Mouse (Mus musculus) telencephalon, adult 2 months (tissue): ENCODE results near the gene Ncor2.

ENCODE experiments used
- DNase-seq: peaks from one replicate; pipeline ENCODE4 v3.0.0-alpha.2; 2011; ENCODE audit warnings: low read depth, low spot score

Gene Ncor2

GRCm38 (mm10) chr5:125024002-125024401 is 155.0 kb downstream of the Ncor2 start:
- no peak for DNase-seq

- no peak for DNase-seq
Observed at GRCm38 (mm10) chr5:125021298-125021697, 157.7 kb downstream of the Ncor2 start.

DNA sequence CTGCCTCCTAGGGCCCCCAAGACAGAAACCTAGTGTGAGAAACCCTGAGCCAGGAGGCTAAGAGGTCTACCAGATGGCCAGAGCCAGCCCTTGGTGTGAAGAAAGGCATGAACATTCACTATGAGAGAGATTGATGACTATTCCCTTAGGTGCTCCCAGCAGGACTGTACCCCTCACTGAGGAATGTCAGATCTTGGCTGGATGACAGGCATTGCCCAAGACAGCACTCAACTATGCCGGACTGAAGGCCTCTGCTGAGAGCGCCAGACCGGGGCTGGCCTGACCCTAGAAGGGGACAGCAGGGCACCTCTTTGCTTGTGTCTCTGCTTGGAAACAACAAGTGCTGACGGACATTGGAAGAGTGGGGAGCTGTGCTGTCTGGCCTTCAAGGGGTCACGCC is 159.9 kb downstream of the Ncor2 start:
- no peak for DNase-seq

- no peak for DNase-seq
Observed at GRCm38 (mm10) chr5:125017332-125017731, 161.7 kb downstream of the Ncor2 start.

- no peak for DNase-seq
Observed at GRCm38 (mm10) chr5:125016421-125017242, 162.4 kb downstream of the Ncor2 start.

- DNase-seq = no peak
Observed at GRCm38 (mm10) chr5:125015576-125015975, 163.4 kb downstream of the Ncor2 start.

GRCm38 (mm10) chr5:125015066-125015465 is 164.0 kb downstream of the Ncor2 start:
- no peak for DNase-seq

- no peak for DNase-seq
Observed at GRCm38 (mm10) chr5:125014497-125014896, 164.5 kb downstream of the Ncor2 start.

GRCm38 (mm10) chr5:125011628-125012027 is 167.4 kb downstream of the Ncor2 start:
- no peak for DNase-seq

DNA sequence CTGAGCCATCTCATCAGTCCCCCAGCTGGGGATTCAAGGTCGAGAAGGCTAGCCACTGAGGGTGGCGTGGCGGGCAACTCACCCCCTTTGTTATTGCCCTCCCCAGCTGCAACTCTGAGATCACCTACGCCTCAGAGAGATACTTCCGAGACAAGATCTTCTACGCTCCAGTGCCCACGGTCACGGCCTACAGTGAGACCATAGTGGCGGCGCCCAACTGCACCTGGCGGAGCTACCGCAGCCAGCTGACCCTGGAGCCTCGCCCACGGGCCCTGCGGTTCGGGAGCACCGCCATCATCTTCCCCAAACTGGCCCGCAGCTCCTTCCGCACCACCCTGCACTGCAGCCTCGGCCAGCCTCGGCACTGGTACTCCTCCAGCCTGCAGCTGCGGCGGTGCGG is 167.9 kb downstream of the Ncor2 start:
- DNase-seq = no peak

DNA sequence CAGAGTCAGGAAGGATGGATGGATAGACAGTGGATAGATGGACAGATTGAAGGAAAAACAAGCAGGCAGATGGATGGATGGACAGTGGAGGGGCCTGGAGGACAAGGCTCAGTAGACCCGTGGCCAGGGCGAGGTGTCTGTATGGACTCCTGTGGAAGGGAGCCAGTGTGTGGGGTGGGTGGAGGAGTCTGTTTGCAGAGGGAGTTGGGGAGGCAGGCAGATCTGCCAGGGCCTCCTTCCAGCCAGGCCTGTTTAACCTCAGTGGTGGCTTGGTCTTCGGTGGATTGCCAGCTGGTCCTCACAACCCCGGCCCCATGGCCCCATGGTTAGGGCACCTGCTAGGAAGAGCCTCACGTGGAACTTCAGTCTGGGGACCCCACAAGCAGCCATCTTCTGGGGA is 172.1 kb downstream of the Ncor2 start:
- no peak for DNase-seq

- DNase-seq = no peak
Observed at GRCm38 (mm10) chr5:125005871-125006652, 173.0 kb downstream of the Ncor2 start.

GRCm38 (mm10) chr5:125003873-125004255 is 175.2 kb downstream of the Ncor2 start:
- DNase-seq = no peak

DNA sequence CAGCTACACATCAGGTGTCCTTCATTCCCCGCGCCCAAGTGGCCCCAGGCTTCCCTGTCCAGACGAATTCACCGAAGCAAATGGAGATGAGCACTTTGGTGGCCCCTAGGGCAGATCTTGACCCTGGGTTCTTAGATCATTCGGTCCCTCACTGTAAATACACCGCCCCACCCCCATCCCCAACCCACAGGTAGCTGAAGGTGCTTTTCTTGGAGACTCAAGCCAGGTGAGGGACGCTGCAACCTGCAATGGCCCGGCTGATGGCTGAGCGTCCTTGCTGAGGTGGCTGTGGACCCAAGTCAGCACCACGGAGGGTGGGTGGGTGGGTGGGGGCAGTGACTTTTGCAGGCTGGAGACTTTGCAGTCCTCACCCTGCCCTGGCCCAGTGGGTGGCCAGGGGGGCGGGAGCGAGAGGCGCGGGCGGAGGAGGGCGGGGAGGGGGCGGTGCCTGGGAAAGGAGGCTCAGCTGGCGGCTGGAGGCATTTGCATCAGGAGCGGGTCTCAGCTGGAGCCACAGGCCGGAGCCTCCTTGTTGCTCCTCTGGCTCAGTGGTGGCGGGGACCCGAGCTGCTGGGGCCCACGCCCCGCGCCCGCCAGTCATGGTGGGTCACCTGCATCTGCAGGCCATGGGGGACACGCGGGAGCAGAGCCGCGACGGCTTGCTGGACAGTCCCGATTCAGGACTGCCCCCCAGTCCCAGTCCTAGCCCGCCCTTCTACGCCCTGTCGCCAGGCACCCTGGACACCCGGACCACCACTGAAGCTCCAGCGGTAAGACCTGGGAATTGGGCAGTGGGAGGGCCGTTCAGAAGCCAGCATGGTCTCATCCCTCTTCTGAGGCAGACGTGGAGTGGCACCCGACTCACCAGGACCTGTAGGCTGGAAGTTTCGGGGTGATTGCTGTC is 175.8 kb downstream of the Ncor2 start, which contains the start of gene Rflna:
Rflna (plus strand) TSS at position 253 of the 904 bp plus-strand sequence.
- DNase-seq = no peak

GRCm38 (mm10) chr5:125000756-125001250 is 178.2 kb downstream of the Ncor2 start:
- no peak for DNase-seq

DNA sequence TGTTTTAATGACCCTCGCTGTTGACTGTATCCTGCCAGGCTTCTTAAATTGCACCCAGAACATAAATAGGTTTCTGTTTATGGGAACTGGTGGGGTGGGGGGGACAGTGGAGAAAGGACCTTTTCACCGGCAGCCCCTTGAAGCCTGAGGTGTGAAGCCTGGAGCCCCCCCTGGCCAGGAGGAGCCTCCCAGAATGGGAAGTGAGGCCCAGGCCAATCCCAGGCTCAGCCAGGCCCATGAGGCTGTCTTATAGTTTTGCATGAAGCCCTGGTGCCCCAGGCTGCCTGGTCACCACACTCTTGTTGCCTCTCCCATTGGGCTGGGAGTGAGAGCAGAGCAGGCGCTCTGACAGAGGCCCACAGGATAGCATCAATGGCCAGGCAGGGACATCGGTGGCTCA is 181.1 kb downstream of the Ncor2 start:
- DNase-seq = no peak

DNA sequence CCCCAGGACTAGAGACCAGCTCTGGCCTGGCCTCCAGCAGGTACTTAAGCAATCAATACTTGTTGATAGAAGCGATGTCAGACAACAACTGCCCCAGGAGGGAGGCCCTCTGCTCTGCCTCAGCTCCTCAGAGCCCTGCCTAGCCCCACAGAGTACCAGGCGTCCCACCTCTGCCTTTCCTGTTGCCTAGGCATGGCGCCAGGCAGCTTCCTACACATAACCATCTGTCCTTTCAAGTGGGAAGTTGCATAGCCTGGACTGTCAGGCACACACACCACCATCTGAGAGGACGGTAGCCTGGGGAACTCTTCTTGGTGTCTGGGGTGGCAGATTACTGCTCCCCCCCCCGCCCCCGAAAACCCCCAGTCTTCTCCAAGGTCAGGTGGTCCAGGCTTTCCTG is 182.2 kb downstream of the Ncor2 start:
- peak; percentile 69 for DNase-seq

DNA sequence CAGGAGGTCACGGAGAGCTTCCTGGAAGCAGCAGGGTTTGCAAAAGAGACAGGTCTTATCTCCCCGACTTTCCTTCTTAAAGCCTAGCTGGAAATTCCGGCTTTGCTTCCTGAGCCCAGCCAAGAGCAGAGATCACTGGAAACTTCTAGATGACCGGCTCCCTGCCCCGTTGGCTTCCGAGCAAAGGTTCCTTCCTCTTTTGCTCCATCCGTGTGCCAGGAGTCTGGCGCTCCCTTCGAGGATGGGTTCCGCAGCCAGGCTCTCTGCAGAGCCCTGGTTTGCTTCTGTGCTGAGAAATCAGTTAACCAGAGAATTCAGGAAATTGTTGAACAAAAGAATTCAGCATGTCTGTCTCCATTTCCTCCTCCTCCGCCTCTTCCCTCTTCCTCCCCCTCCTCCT is 186.1 kb downstream of the Ncor2 start:
- DNase-seq = no peak

DNA sequence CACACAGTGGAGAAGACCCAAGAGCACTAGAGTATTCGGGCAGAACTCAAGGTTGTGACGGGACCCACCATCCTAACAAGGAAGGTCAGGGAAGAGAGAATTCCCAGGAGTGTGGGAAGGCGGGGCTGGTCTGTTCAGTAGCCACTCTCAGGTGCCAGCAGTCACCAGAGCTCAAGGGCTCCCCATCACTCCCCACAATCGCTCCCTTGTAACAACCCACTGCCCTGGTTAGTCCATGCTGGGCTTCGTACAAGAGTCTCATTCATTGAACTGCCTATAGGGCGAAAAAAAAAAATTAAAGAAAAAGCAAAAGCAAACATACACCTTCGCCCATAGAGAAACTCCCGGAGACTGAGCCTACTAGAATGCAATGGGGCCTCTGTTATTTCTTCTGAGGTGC is 186.7 kb downstream of the Ncor2 start:
- no peak for DNase-seq

- DNase-seq = no peak
Observed at GRCm38 (mm10) chr5:124989724-124990123, 189.3 kb downstream of the Ncor2 start.

DNA sequence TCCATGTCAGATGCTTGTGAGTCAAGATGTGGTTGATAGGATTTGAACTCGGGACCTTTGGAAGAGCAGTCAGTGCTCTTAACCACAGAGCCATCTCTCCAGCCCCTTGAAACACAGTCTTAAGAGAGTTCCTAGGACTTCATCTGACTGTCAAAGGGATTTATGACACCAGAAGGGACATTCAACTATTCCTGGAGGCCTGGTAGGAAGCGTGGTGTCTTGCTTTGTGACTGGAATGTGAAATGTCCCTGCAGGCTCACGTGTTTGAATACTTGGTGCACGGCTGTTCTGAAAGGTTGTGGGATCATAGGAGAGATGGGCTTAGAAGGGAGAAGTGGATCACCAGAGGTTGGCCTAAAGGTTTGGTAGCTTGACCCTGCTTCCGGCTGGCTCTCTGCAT is 192.4 kb downstream of the Ncor2 start:
- DNase-seq = no peak

DNA sequence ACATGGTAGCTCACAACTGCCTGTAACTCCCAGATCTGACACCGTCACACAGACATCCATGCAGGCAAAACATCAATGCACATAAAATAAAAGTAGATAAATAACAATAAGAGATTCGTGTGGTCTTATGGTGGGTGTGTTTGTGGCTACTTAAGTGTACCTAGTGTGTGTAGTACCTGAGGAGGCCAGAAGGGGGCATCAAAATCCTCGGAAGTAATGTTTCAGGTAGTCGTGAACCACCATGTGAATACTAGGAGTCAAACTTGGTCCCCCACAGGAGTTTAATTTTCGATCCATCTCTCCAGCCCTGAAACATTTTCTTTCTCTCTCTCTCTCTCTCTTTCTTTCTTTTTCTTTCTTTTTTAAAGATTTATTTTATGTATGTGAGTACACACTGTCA is 192.8 kb downstream of the Ncor2 start:
- DNase-seq = no peak
